ENCODE assay signal across 13 mouse cellular contexts in genomic region chr4:140140485-140140884, GRCm38 (mm10).
DNase-seq lines count a peak whose midpoint lies in the region; ATAC-seq and TF ChIP-seq lines count a peak whose summit lies in the region.
"Had no signal": no experiment of that assay in that cellular context is flagged by ENCODE, and none has a peak within 500 bp of the region (broad histone marks: within the 10 kb centered on the region; RNA-seq: fewer than 3 reads in every experiment).

No protein-coding gene starts in this region.

- ATAC-seq in midbrain, postnatal 0 days (ENCODE audit: low FRiP score), result no peak
- ATAC-seq in midbrain, embryonic 16.5 days, result no peak
- ATAC-seq in CD4-positive, CD25-positive, alpha-beta regulatory T cell, adult 4 months, result no peak
- ATAC-seq: liver, postnatal 0 days; midbrain, embryonic 15.5 days had no signal

- TF ChIP-seq POLR2A in brain, embryonic 14.5 days (IDR thresholded peaks at IDR 0.05; ENCODE audit: borderline replicate concordance, extremely low read depth, insufficient read depth, insufficient read length, poor library complexity, severe bottlenecking), result no peak

- no peak overlapping the region for H3K9ac ChIP-seq in midbrain, postnatal 0 days (replicated peaks; ENCODE audit: low read length, poor library complexity, severe bottlenecking)
- H3K9ac ChIP-seq in midbrain, embryonic 16.5 days (ENCODE audit: low read depth, low read length), result no peak overlapping the region
- H3K9ac ChIP-seq: liver, postnatal 0 days; midbrain, embryonic 15.5 days had no signal

- DNase-seq in embryo, embryonic 10.5 days (ENCODE audit: low spot score), result peak; percentile 47
- DNase-seq in embryo, embryonic 11 days, result no peak
- peak; percentile 40 to 41 for DNase-seq in kidney, postnatal 4 days
- no peak for DNase-seq in kidney, postnatal 10 days
- no peak for DNase-seq in midbrain, postnatal 0 days (ENCODE audit: low spot score)
- DNase-seq in brain, embryonic 14.5 days (ENCODE audit: low read depth), result no peak
- DNase-seq: gastrocnemius, postnatal 14 days; kidney, adult 18-20 months; liver, postnatal 0 days had no signal

- H3K4me3 ChIP-seq in midbrain, postnatal 0 days (ENCODE audit: low read depth, low read length), result no peak overlapping the region
- no peak overlapping the region for H3K4me3 ChIP-seq in midbrain, embryonic 16.5 days (ENCODE audit: low read depth, low read length)
- H3K4me3 ChIP-seq: forebrain, embryonic 10.5 days; midbrain, embryonic 15.5 days had no signal

- no peaks in the 10 kb centered on the region for H3K4me1 ChIP-seq in midbrain, postnatal 0 days (ENCODE audit: insufficient read depth, low read length)
- no peaks in the 10 kb centered on the region; the same call in 1 of the 2 replicates for H3K4me1 ChIP-seq in midbrain, embryonic 16.5 days (ENCODE audit: control insufficient read depth, insufficient read depth, low read length)

- H3K9me3 ChIP-seq in midbrain, postnatal 0 days (ENCODE audit: low read length), result no peaks in the 10 kb centered on the region
- H3K9me3 ChIP-seq in midbrain, embryonic 16.5 days (replicated peaks; ENCODE audit: control insufficient read depth, low read length, poor library complexity, severe bottlenecking), result no peaks in the 10 kb centered on the region
- H3K9me3 ChIP-seq: midbrain, embryonic 15.5 days had no signal

- no peak overlapping the region for H3K4me2 ChIP-seq in midbrain, postnatal 0 days (ENCODE audit: low read depth, low read length, poor library complexity, severe bottlenecking)
- H3K4me2 ChIP-seq in midbrain, embryonic 16.5 days (ENCODE audit: low read length), result no peak overlapping the region
- H3K4me2 ChIP-seq: midbrain, embryonic 15.5 days had no signal

- H3K36me3 ChIP-seq in midbrain, postnatal 0 days (ENCODE audit: insufficient read depth, low read length), result no peaks in the 10 kb centered on the region
- no peaks in the 10 kb centered on the region for H3K36me3 ChIP-seq in midbrain, embryonic 16.5 days (ENCODE audit: control insufficient read depth, insufficient read depth, low read length)
- H3K36me3 ChIP-seq: forebrain, embryonic 10.5 days; midbrain, embryonic 15.5 days had no signal

- WGBS in midbrain, postnatal 0 days, result 73% methylated on average over 9 of the region's 9 CpGs
- 71% methylated on average over 9 of the region's 9 CpGs for WGBS in midbrain, embryonic 16.5 days

- H3K27ac ChIP-seq in midbrain, postnatal 0 days (ENCODE audit: low read depth, low read length), result no peak overlapping the region
- no peak overlapping the region for H3K27ac ChIP-seq in midbrain, embryonic 16.5 days (ENCODE audit: low read length)
- H3K27ac ChIP-seq: forebrain, embryonic 10.5 days; midbrain, embryonic 15.5 days had no signal

- peak; percentile 48 for TF ChIP-seq CTCF in midbrain, postnatal 0 days (IDR thresholded peaks at IDR 0.05)
- peak; percentile 47; the same call in 1 of the 2 replicates for TF ChIP-seq CTCF in brain, embryonic 14.5 days (IDR thresholded peaks at IDR 0.05; ENCODE audit: borderline replicate concordance, extremely low read depth, insufficient read depth, insufficient read length)

- H3K27me3 ChIP-seq in midbrain, postnatal 0 days (ENCODE audit: insufficient read depth, low read length), result no peaks in the 10 kb centered on the region
- H3K27me3 ChIP-seq in midbrain, embryonic 16.5 days (ENCODE audit: control insufficient read depth, insufficient read depth, low read depth, low read length), result no peaks in the 10 kb centered on the region
- H3K27me3 ChIP-seq: midbrain, embryonic 15.5 days had no signal

Comparison
In these comparisons a context has a peak if more than half of its experiments do, and no peak if none do; other contexts are left out.
1. DNase-seq: peak in embryo, embryonic 10.5 days (single experiment) and kidney, postnatal 4 days (2 of 2); none in embryo, embryonic 11 days (single experiment), kidney, postnatal 10 days (single experiment), midbrain, postnatal 0 days (single experiment) and brain, embryonic 14.5 days (single experiment).